Mouse (Mus musculus): Measurements from ENCODE around the gene Erich3. TPM values are rescaled to one million over a fixed set of nuclear protein-coding genes. Genes with fewer than 3 reads are reported as not detected.
A peak's percentile ranks its signal among the peaks of the same experiment; 100 is the strongest.

The Erich3 gene
- total and polyA plus RNA-seq, 2 experiments from 2014 or later, result 0.08 TPM; not detected in 1

- WGBS, result 43% methylated on average over 1 of the region's 1 CpGs
Observed at GRCm38 (mm10) chr3:154812893-154813292, 149.2 kb downstream of the Erich3 start.

GRCm38 (mm10) chr3:154815606-154816005 lies 151.9 kb downstream of the Erich3 start:
- Histone ChIP-seq H3K9me3 (replicated peaks; ENCODE audit: control insufficient read depth, low read length) (no peaks in the 10 kb centered on the region), H3K4me2 (ENCODE audit: low read depth, low read length) (no peak overlapping the region), H3K36me3 (replicated peaks; ENCODE audit: control insufficient read depth, insufficient read depth, low read length) (0 out of 2 replicates have a peak, but pooled peaks cover 3% of the 10 kb centered on the region), H3K4me1 (ENCODE audit: control insufficient read depth, insufficient read depth) (no peaks in the 10 kb centered on the region), H3K9ac (replicated peaks; ENCODE audit: low read depth, low read length) (no peak overlapping the region), H3K27ac (ENCODE audit: low read depth) (no peak overlapping the region), H3K27me3 (ENCODE audit: control insufficient read depth, insufficient read depth, low read length) (no peaks in the 10 kb centered on the region), H3K4me3 (ENCODE audit: low read depth, low read length) (no peak overlapping the region)
- 78% methylated on average over 2 of the region's 2 CpGs for WGBS
- ATAC-seq (ENCODE audit: insufficient read depth, low read depth) (no peak), DNase-seq (ENCODE audit: low spot score) (no peak)
- TF ChIP-seq CTCF (IDR thresholded peaks at IDR 0.05; ENCODE audit: low read depth) (no peak), EP300 (IDR thresholded peaks at IDR 0.05; ENCODE audit: low read depth) (no peak)

More at GRCm38 (mm10) chr3:154812893-154813292, 149.2 kb downstream of the Erich3 start:
- DNase-seq (ENCODE audit: low spot score) (no peak), ATAC-seq (ENCODE audit: insufficient read depth, low read depth) (no peak)
- H3K4me3 ChIP-seq (ENCODE audit: low read depth, low read length), result no peak overlapping the region
- 0 out of 2 replicates have a peak, but pooled peaks cover 3% of the 10 kb centered on the region for H3K36me3 ChIP-seq (replicated peaks; ENCODE audit: control insufficient read depth, insufficient read depth, low read length)
- H3K4me2 ChIP-seq (ENCODE audit: low read depth, low read length), result no peak overlapping the region
- H3K27ac ChIP-seq (ENCODE audit: low read depth), result no peak overlapping the region
- H3K9me3 ChIP-seq (replicated peaks; ENCODE audit: control insufficient read depth, low read length), result no peaks in the 10 kb centered on the region
- TF ChIP-seq CTCF (IDR thresholded peaks at IDR 0.05; ENCODE audit: low read depth) (no peak), EP300 (IDR thresholded peaks at IDR 0.05; ENCODE audit: low read depth) (no peak)
- H3K9ac ChIP-seq (replicated peaks; ENCODE audit: low read depth, low read length), result no peak overlapping the region
- no peaks in the 10 kb centered on the region for H3K27me3 ChIP-seq (ENCODE audit: control insufficient read depth, insufficient read depth, low read length)
- H3K4me1 ChIP-seq (ENCODE audit: control insufficient read depth, insufficient read depth), result no peaks in the 10 kb centered on the region

GRCm38 (mm10) chr3:154816231-154816630 lies 152.6 kb downstream of the Erich3 start:
- Histone ChIP-seq H3K27ac (ENCODE audit: low read depth) (no peak overlapping the region), H3K36me3 (replicated peaks; ENCODE audit: control insufficient read depth, insufficient read depth, low read length) (0 out of 2 replicates have a peak, but pooled peaks cover 3% of the 10 kb centered on the region), H3K4me3 (ENCODE audit: low read depth, low read length) (no peak overlapping the region), H3K27me3 (ENCODE audit: control insufficient read depth, insufficient read depth, low read length) (no peaks in the 10 kb centered on the region), H3K4me2 (ENCODE audit: low read depth, low read length) (no peak overlapping the region), H3K9ac (replicated peaks; ENCODE audit: low read depth, low read length) (no peak overlapping the region), H3K4me1 (ENCODE audit: control insufficient read depth, insufficient read depth) (no peaks in the 10 kb centered on the region), H3K9me3 (replicated peaks; ENCODE audit: control insufficient read depth, low read length) (no peaks in the 10 kb centered on the region)
- ATAC-seq (ENCODE audit: insufficient read depth, low read depth) (no peak), DNase-seq (ENCODE audit: low spot score) (no peak)
- TF ChIP-seq EP300 (IDR thresholded peaks at IDR 0.05; ENCODE audit: low read depth) (no peak), CTCF (IDR thresholded peaks at IDR 0.05; ENCODE audit: low read depth) (no peak)
- 51% methylated on average over 3 of the region's 3 CpGs for WGBS

GRCm38 (mm10) chr3:154816801-154817625 lies 153.4 kb downstream of the Erich3 start:
- H3K36me3 ChIP-seq (replicated peaks; ENCODE audit: control insufficient read depth, insufficient read depth, low read length), result 0 out of 2 replicates have a peak, but pooled peaks cover 3% of the 10 kb centered on the region
- H3K4me2 ChIP-seq (ENCODE audit: low read depth, low read length), result no peak overlapping the region
- no peak overlapping the region for H3K9ac ChIP-seq (replicated peaks; ENCODE audit: low read depth, low read length)
- TF ChIP-seq EP300 (IDR thresholded peaks at IDR 0.05; ENCODE audit: low read depth) (no peak), CTCF (IDR thresholded peaks at IDR 0.05; ENCODE audit: low read depth) (no peak)
- no peaks in the 10 kb centered on the region for H3K9me3 ChIP-seq (replicated peaks; ENCODE audit: control insufficient read depth, low read length)
- no peaks in the 10 kb centered on the region for H3K27me3 ChIP-seq (ENCODE audit: control insufficient read depth, insufficient read depth, low read length)
- H3K27ac ChIP-seq (ENCODE audit: low read depth), result no peak overlapping the region
- ATAC-seq (ENCODE audit: insufficient read depth, low read depth) (peak; percentile 81), DNase-seq (ENCODE audit: low spot score) (peak; percentile 43)
- WGBS, result 51% methylated on average over 19 of the region's 19 CpGs
- no peaks in the 10 kb centered on the region for H3K4me1 ChIP-seq (ENCODE audit: control insufficient read depth, insufficient read depth)
- no peak overlapping the region for H3K4me3 ChIP-seq (ENCODE audit: low read depth, low read length)

Other genes starting within 250 kb of the Erich3 start
- gene Cryz, start 67.1 kb upstream of the Erich3 start, total RNA-seq (2014; rRNA removed; ENCODE audit: low replicate concordance), result 15.4 and 46.2 TPM in 2 replicates
- 9.0 and 10.3 TPM in 2 replicates for gene Cryz, start 67.1 kb upstream of the Erich3 start, polyA plus RNA-seq (2015; fragmentation: Nextera tagmentation; extraction: Ambion mirVana)
- gene Tyw3, start 66.8 kb upstream of the Erich3 start, total RNA-seq (2014; rRNA removed; ENCODE audit: low replicate concordance), result 8.5 and 11.7 TPM in 2 replicates
- gene Tyw3, start 66.8 kb upstream of the Erich3 start, polyA plus RNA-seq (2015; fragmentation: Nextera tagmentation; extraction: Ambion mirVana), result 6.1 and 6.6 TPM in 2 replicates

Data from heart, postnatal 0 days (tissue).